ENCODE assay signal across 10 mouse cellular contexts in genomic region chr9:100548313-100548712, GRCm38 (mm10). TPM values are rescaled to one million over a fixed set of nuclear protein-coding genes. Genes with fewer than 3 reads are reported as not detected.
DNase-seq lines count a peak whose midpoint lies in the region; ATAC-seq and TF ChIP-seq lines count a peak whose summit lies in the region.
"Had no signal": no experiment of that assay in that cellular context is flagged by ENCODE, and none has a peak within 500 bp of the region (broad histone marks: within the 10 kb centered on the region; RNA-seq: fewer than 3 reads in every experiment).

No protein-coding gene starts in this region.

- 88% methylated on average over 2 of the region's 2 CpGs for WGBS in midbrain, postnatal 0 days
- WGBS in midbrain, embryonic 16.5 days = 87% methylated on average over 2 of the region's 2 CpGs
- 98% methylated on average over 2 of the region's 2 CpGs for WGBS in lung, postnatal 0 days

- H3K36me3 ChIP-seq in midbrain, postnatal 0 days (ENCODE audit: insufficient read depth, low read length) = peaks cover 5% of the 10 kb centered on the region; the same call in 1 of the 2 replicates
- H3K36me3 ChIP-seq in midbrain, embryonic 16.5 days (ENCODE audit: control insufficient read depth, insufficient read depth, low read length) = peaks cover 23% of the 10 kb centered on the region
- H3K36me3 ChIP-seq in lung, postnatal 0 days (ENCODE audit: insufficient read depth, low read length) = no peaks in the 10 kb centered on the region; the same call in 1 of the 2 replicates
- H3K36me3 ChIP-seq: limb, embryonic 12.5 days; stomach, embryonic 15.5 days had no signal

- ATAC-seq in midbrain, postnatal 0 days (ENCODE audit: low FRiP score) = no peak
- ATAC-seq in midbrain, embryonic 16.5 days = no peak
- ATAC-seq in lung, postnatal 0 days = no peak

- no peak for DNase-seq in gastrocnemius, adult 2 months
- DNase-seq in gastrocnemius, postnatal 25 days = no peak
- no peak for DNase-seq in midbrain, postnatal 0 days (ENCODE audit: low spot score)
- DNase-seq in lung, postnatal 0 days (ENCODE audit: low spot score) = no peak
- DNase-seq in thymus, postnatal 25 days = peak; percentile 43
- no peak for DNase-seq in gastrocnemius, postnatal 36 days
- no peak for DNase-seq in cerebellum, adult 9-10 months

- H3K4me2 ChIP-seq in midbrain, postnatal 0 days (ENCODE audit: low read depth, low read length, poor library complexity, severe bottlenecking) = no peak overlapping the region
- H3K4me2 ChIP-seq in midbrain, embryonic 16.5 days (ENCODE audit: low read length) = no peak overlapping the region
- H3K4me2 ChIP-seq in lung, postnatal 0 days (replicated peaks; ENCODE audit: low read depth, low read length) = no peak overlapping the region
- H3K4me2 ChIP-seq: limb, embryonic 12.5 days; stomach, embryonic 15.5 days had no signal

- no peak overlapping the region for H3K4me3 ChIP-seq in gastrocnemius, adult 2 months
- H3K4me3 ChIP-seq in midbrain, postnatal 0 days (ENCODE audit: low read depth, low read length) = no peak overlapping the region
- no peak overlapping the region for H3K4me3 ChIP-seq in midbrain, embryonic 16.5 days (ENCODE audit: low read depth, low read length)
- no peak overlapping the region for H3K4me3 ChIP-seq in lung, postnatal 0 days (ENCODE audit: low read depth, low read length)
- H3K4me3 ChIP-seq: limb, embryonic 12.5 days; stomach, embryonic 15.5 days had no signal

- no peak overlapping the region for H3K9ac ChIP-seq in midbrain, postnatal 0 days (replicated peaks; ENCODE audit: low read length, poor library complexity, severe bottlenecking)
- no peak overlapping the region for H3K9ac ChIP-seq in midbrain, embryonic 16.5 days (ENCODE audit: low read depth, low read length)
- H3K9ac ChIP-seq in lung, postnatal 0 days (replicated peaks; ENCODE audit: low read depth) = no peak overlapping the region
- H3K9ac ChIP-seq: limb, embryonic 12.5 days; stomach, embryonic 15.5 days had no signal

- H3K4me1 ChIP-seq in midbrain, postnatal 0 days (ENCODE audit: insufficient read depth, low read length) = peaks cover 9% of the 10 kb centered on the region
- H3K4me1 ChIP-seq in midbrain, embryonic 16.5 days (ENCODE audit: control insufficient read depth, insufficient read depth, low read length) = peaks cover 22% of the 10 kb centered on the region
- H3K4me1 ChIP-seq in lung, postnatal 0 days (ENCODE audit: insufficient read depth, low read depth, low read length) = peaks cover 6% of the 10 kb centered on the region; the same call in 1 of the 2 replicates

- peak; percentile 42; the same call in 1 of the 2 replicates for TF ChIP-seq EP300 in lung, postnatal 0 days (IDR thresholded peaks at IDR 0.05)

- peak; percentile 61 for TF ChIP-seq CTCF in gastrocnemius, adult 2 months (IDR thresholded peaks at IDR 0.05)
- peak; percentile 64 for TF ChIP-seq CTCF in midbrain, postnatal 0 days (IDR thresholded peaks at IDR 0.05)
- TF ChIP-seq CTCF in lung, postnatal 0 days (IDR thresholded peaks at IDR 0.05) = peak; percentile 67

- intact Hi-C loops in gastrocnemius, adult 2 months (cut with DNase I) = loop anchor here (5.0 kb wide), 1 partner anchor 96 kb away; no protein-coding TSS in a partner anchor
- intact Hi-C loops in gastrocnemius, postnatal 36 days (cut with DNase I) = loop anchor here (5.0 kb wide), 1 partner anchor 94 kb away; no protein-coding TSS in a partner anchor

- H3K27me3 ChIP-seq in midbrain, postnatal 0 days (ENCODE audit: insufficient read depth, low read length) = no peaks in the 10 kb centered on the region
- H3K27me3 ChIP-seq in midbrain, embryonic 16.5 days (ENCODE audit: control insufficient read depth, insufficient read depth, low read depth, low read length) = no peaks in the 10 kb centered on the region
- no peaks in the 10 kb centered on the region for H3K27me3 ChIP-seq in lung, postnatal 0 days (replicated peaks; ENCODE audit: insufficient read depth, low read length)
- H3K27me3 ChIP-seq: limb, embryonic 12.5 days; stomach, embryonic 15.5 days had no signal

- H3K27ac ChIP-seq in gastrocnemius, adult 2 months = no peak overlapping the region
- H3K27ac ChIP-seq in midbrain, postnatal 0 days (ENCODE audit: low read depth, low read length) = no peak overlapping the region
- no peak overlapping the region for H3K27ac ChIP-seq in midbrain, embryonic 16.5 days (ENCODE audit: low read length)
- H3K27ac ChIP-seq in lung, postnatal 0 days (ENCODE audit: low read length) = no peak overlapping the region
- H3K27ac ChIP-seq: limb, embryonic 12.5 days; stomach, embryonic 15.5 days had no signal

- 0 out of 2 replicates have a peak, but pooled peaks cover 2% of the 10 kb centered on the region for H3K9me3 ChIP-seq in midbrain, postnatal 0 days (ENCODE audit: low read length)
- peaks cover 8% of the 10 kb centered on the region; the same call in 1 of the 2 replicates for H3K9me3 ChIP-seq in midbrain, embryonic 16.5 days (replicated peaks; ENCODE audit: control insufficient read depth, low read length, poor library complexity, severe bottlenecking)
- peaks cover 5% of the 10 kb centered on the region; the same call in 1 of the 2 replicates for H3K9me3 ChIP-seq in lung, postnatal 0 days (ENCODE audit: low read length)
- H3K9me3 ChIP-seq: stomach, embryonic 15.5 days had no signal

RNA-seq across cellular contexts. Expression of gene Nck1, which starts 2.4 kb away (rescaled TPM):
- 10 to 100 TPM; 26.0 to 37.4 TPM for total RNA-seq in gastrocnemius, adult 2 months (2021)
- 10 to 100 TPM; 30.5 to 30.9 TPM for total RNA-seq in gastrocnemius, postnatal 25 days (2021)
- total RNA-seq in midbrain, postnatal 0 days (2014; rRNA removed) = 14.8 and 16.9 TPM in 2 replicates
- polyA plus RNA-seq in midbrain, postnatal 0 days (2015; fragmentation: Nextera tagmentation; extraction: Ambion mirVana) = 41.3 and 45.6 TPM in 2 replicates
- 62.0 and 65.1 TPM in 2 replicates for polyA plus RNA-seq in midbrain, embryonic 16.5 days (2015; fragmentation: Nextera tagmentation; extraction: Ambion mirVana)
- polyA plus RNA-seq in lung, postnatal 0 days (2015; fragmentation: Nextera tagmentation; extraction: Ambion mirVana) = 77.9 and 87.8 TPM in 2 replicates
- 10 to 100 TPM; 26.3 to 27.3 TPM for total RNA-seq in gastrocnemius, postnatal 36 days (2021)

RNA-seq across cellular contexts. Expression of gene Slc35g2, which starts 22.6 kb away (rescaled TPM):
- total RNA-seq in gastrocnemius, adult 2 months (2021) = 1 to 10 TPM in 1 of 2 experiments, under 1 TPM in 1; 0.51 to 1.3 TPM
- total RNA-seq in gastrocnemius, postnatal 25 days (2021) = under 1 TPM; 0.46 to 0.51 TPM
- 20.1 and 24.8 TPM in 2 replicates for total RNA-seq in midbrain, postnatal 0 days (2014; rRNA removed)
- polyA plus RNA-seq in midbrain, postnatal 0 days (2015; fragmentation: Nextera tagmentation; extraction: Ambion mirVana) = 16.7 and 22.1 TPM in 2 replicates
- 19.4 and 21.9 TPM in 2 replicates for polyA plus RNA-seq in midbrain, embryonic 16.5 days (2015; fragmentation: Nextera tagmentation; extraction: Ambion mirVana)
- polyA plus RNA-seq in lung, postnatal 0 days (2015; fragmentation: Nextera tagmentation; extraction: Ambion mirVana) = 16.1 and 16.7 TPM in 2 replicates
- under 1 TPM; 0.27 to 0.64 TPM for total RNA-seq in gastrocnemius, postnatal 36 days (2021)

RNA-seq across cellular contexts. Expression of gene Stag1, which starts 49.3 kb away (rescaled TPM):
- total RNA-seq in gastrocnemius, adult 2 months (2021) = 10 to 100 TPM; 26.1 to 28.4 TPM
- total RNA-seq in gastrocnemius, postnatal 25 days (2021) = 10 to 100 TPM; 19.4 to 27.1 TPM
- total RNA-seq in midbrain, postnatal 0 days (2014; rRNA removed) = 31.0 and 43.6 TPM in 2 replicates
- 21.6 and 23.6 TPM in 2 replicates for polyA plus RNA-seq in midbrain, postnatal 0 days (2015; fragmentation: Nextera tagmentation; extraction: Ambion mirVana)
- polyA plus RNA-seq in midbrain, embryonic 16.5 days (2015; fragmentation: Nextera tagmentation; extraction: Ambion mirVana) = 26.5 and 32.8 TPM in 2 replicates
- 38.1 and 40.1 TPM in 2 replicates for polyA plus RNA-seq in lung, postnatal 0 days (2015; fragmentation: Nextera tagmentation; extraction: Ambion mirVana)
- total RNA-seq in gastrocnemius, postnatal 36 days (2021) = 10 to 100 TPM; 17.8 to 24.4 TPM
